Mouse (Mus musculus) CH12.LX (cell line): ENCODE measurements around the gene Lypd9. TPM values are rescaled to one million over a fixed set of nuclear protein-coding genes. Genes with fewer than 3 reads are reported as not detected.

Source experiments
- DNase-seq: peaks from one replicate; pipeline ENCODE4 v3.0.0-alpha.2; 2013; ENCODE audit errors: extremely low read depth
- H3K27ac ChIP-seq: 2 replicates; pipeline ENCODE4 v1.5.1; 2012; ENCODE audit warnings: low read depth, mild to moderate bottlenecking, control low read depth, moderate library complexity; ENCODE audit not compliant: insufficient read depth
- H3K27me3 ChIP-seq: replicated peaks from 2 replicates; pipeline ENCODE3; 2012; ENCODE audit warnings: inconsistent platforms
- H3K36me3 ChIP-seq, 2 experiments: replicated peaks in 1 of 2; 2 replicates each; pipeline versions ENCODE3 to v1.6.1; 2012; ENCODE audit warnings: inconsistent platforms in 1 of 2, low read length in 1 of 2, mild to moderate bottlenecking in 1 of 2, mixed read lengths in 1 of 2, moderate library complexity in 1 of 2; ENCODE audit not compliant: control insufficient read depth in 1 of 2, insufficient read depth in 1 of 2
- H3K4me1 ChIP-seq, 2 experiments: 2 replicates each; pipeline ENCODE4 v1.6.1; 2012; ENCODE audit warnings: inconsistent platforms in 1 of 2, moderate library complexity in 1 of 2; ENCODE audit not compliant: insufficient read depth in 2 of 2, control insufficient read depth in 1 of 2
- H3K4me2 ChIP-seq: 2 replicates; pipeline ENCODE4 v1.6.1; 2012; ENCODE audit warnings: low read depth, mild to moderate bottlenecking, control low read depth; ENCODE audit not compliant: poor library complexity, insufficient read depth, severe bottlenecking
- H3K4me3 ChIP-seq, 3 experiments: fragments of 150-350 bp in 1 of 3; sonication (generic) in 1 of 3; replicated peaks in 1 of 3; 2 replicates each; pipeline versions ENCODE3 to v1.5.1; 2011 to 2012; ENCODE audit warnings: low read depth in 2 of 3, low read length in 2 of 3, mild to moderate bottlenecking in 2 of 3, moderate library complexity in 2 of 3, control low read depth in 1 of 3, improper control_type of control experiment in 1 of 3, inconsistent platforms in 1 of 3, mixed read lengths in 1 of 3; ENCODE audit not compliant: poor library complexity in 1 of 3
- H3K79me2 ChIP-seq: replicated peaks from 2 replicates; pipeline ENCODE4 v1.6.1; 2012; ENCODE audit warnings: mild to moderate bottlenecking, moderate library complexity; ENCODE audit not compliant: control insufficient read depth, poor library complexity, insufficient read depth, severe bottlenecking; ENCODE audit errors: extremely low read depth
- H3K9ac ChIP-seq: 2 replicates; pipeline ENCODE4 v1.6.1; 2012; ENCODE audit warnings: low read depth, mild to moderate bottlenecking, control low read depth, moderate library complexity; ENCODE audit not compliant: insufficient read depth
- H3K9me3 ChIP-seq: replicated peaks from 2 replicates; pipeline ENCODE3; 2012; ENCODE audit warnings: low read length, inconsistent platforms, mixed read lengths
- BHLHE40 ChIP-seq: IDR thresholded peaks from 2 replicates; pipeline ENCODE4 v1.6.1; 2011; ENCODE audit warnings: mild to moderate bottlenecking, low read depth, low read length, improper control_type of control experiment
- CTCF ChIP-seq, 2 experiments: IDR thresholded peaks in 1 of 2; conservative IDR thresholded peaks in 1 of 2; 2 replicates each; pipeline ENCODE4 v1.5.1; 2011 to 2012; ENCODE audit warnings: low read depth in 2 of 2, low read length in 2 of 2, improper control_type of control experiment in 1 of 2, inconsistent platforms in 1 of 2, mild to moderate bottlenecking in 1 of 2, moderate library complexity in 1 of 2
- E2F4 ChIP-seq: IDR thresholded peaks from 2 replicates; pipeline ENCODE4 v1.6.1; 2011; ENCODE audit warnings: low read depth, low read length, improper control_type of control experiment; ENCODE audit not compliant: insufficient replicate concordance
- ELF1 ChIP-seq: IDR thresholded peaks from 2 replicates; pipeline ENCODE4 v1.6.1; 2014; ENCODE audit warnings: low read depth, mild to moderate bottlenecking, inconsistent platforms, low read length, improper control_type of control experiment
- ETS1 ChIP-seq: conservative IDR thresholded peaks from 2 replicates; pipeline ENCODE4 v1.6.1; 2012; ENCODE audit warnings: low read depth, mild to moderate bottlenecking, inconsistent platforms, low read length, improper control_type of control experiment, moderate library complexity
- GABPA ChIP-seq: IDR thresholded peaks from 2 replicates; pipeline ENCODE4 v1.6.1; 2012; ENCODE audit warnings: low read depth, low read length, improper control_type of control experiment, inconsistent platforms; ENCODE audit not compliant: insufficient replicate concordance
- HCFC1 ChIP-seq: IDR thresholded peaks from 2 replicates; pipeline ENCODE4 v1.6.1; 2012; ENCODE audit warnings: low read depth, mild to moderate bottlenecking, inconsistent platforms, low read length, improper control_type of control experiment
- IRF4 ChIP-seq: IDR thresholded peaks from 2 replicates; pipeline ENCODE4 v1.6.1; 2014; ENCODE audit warnings: low read depth, mild to moderate bottlenecking, inconsistent platforms, low read length, improper control_type of control experiment
- JUN ChIP-seq: IDR thresholded peaks from 2 replicates; pipeline ENCODE4 v1.6.1; 2011; ENCODE audit warnings: low read depth, mild to moderate bottlenecking, low read length, improper control_type of control experiment, moderate library complexity; ENCODE audit not compliant: insufficient read depth
- JUND ChIP-seq: conservative IDR thresholded peaks from 2 replicates; pipeline ENCODE4 v1.6.1; 2011; ENCODE audit warnings: low read depth, low read length, improper control_type of control experiment
- MAX ChIP-seq: IDR thresholded peaks from 2 replicates; pipeline ENCODE4 v1.6.1; 2011; ENCODE audit warnings: low read length, improper control_type of control experiment
- MAZ ChIP-seq: IDR thresholded peaks from 2 replicates; pipeline ENCODE4 v1.6.1; 2012; ENCODE audit warnings: low read depth, mild to moderate bottlenecking, inconsistent platforms, low read length, improper control_type of control experiment, moderate library complexity
- MEF2A ChIP-seq: IDR thresholded peaks from 2 replicates; pipeline ENCODE4 v1.6.1; 2014; ENCODE audit warnings: low read depth, mild to moderate bottlenecking, inconsistent platforms, low read length, improper control_type of control experiment, borderline replicate concordance
- NELFE ChIP-seq: IDR thresholded peaks from 2 replicates; pipeline ENCODE4 v1.6.1; 2011; ENCODE audit warnings: low read depth, low read length, improper control_type of control experiment
- PAX5 ChIP-seq: IDR thresholded peaks from 2 replicates; pipeline ENCODE4 v1.6.1; 2012; ENCODE audit warnings: low read length, inconsistent platforms, mixed read lengths
- POLR2A ChIP-seq: IDR thresholded peaks from 2 replicates; pipeline ENCODE4 v1.6.1; 2011; ENCODE audit warnings: low read depth, mild to moderate bottlenecking, improper control_type of control experiment, low read length
- RCOR1 ChIP-seq: conservative IDR thresholded peaks from 2 replicates; pipeline ENCODE4 v1.6.1; 2012; ENCODE audit warnings: low read depth, mild to moderate bottlenecking, inconsistent platforms, low read length, improper control_type of control experiment
- SMC3 ChIP-seq: IDR thresholded peaks from 2 replicates; pipeline ENCODE4 v1.6.1; 2011; ENCODE audit warnings: low read depth, low read length, improper control_type of control experiment
- TBP ChIP-seq: conservative IDR thresholded peaks from 2 replicates; pipeline ENCODE4 v1.6.1; 2011; ENCODE audit warnings: low read depth, low read length, improper control_type of control experiment
- TCF12 ChIP-seq: IDR thresholded peaks from 2 replicates; pipeline ENCODE4 v1.6.1; 2014; ENCODE audit warnings: low read depth, mild to moderate bottlenecking, inconsistent platforms, low read length, improper control_type of control experiment
- UBTF ChIP-seq: IDR thresholded peaks from 2 replicates; pipeline ENCODE4 v1.6.1; 2012; ENCODE audit warnings: low read depth, mild to moderate bottlenecking, inconsistent platforms, low read length, improper control_type of control experiment, moderate library complexity
- USF1 ChIP-seq: IDR thresholded peaks from 2 replicates; pipeline ENCODE4 v1.6.1; 2014; ENCODE audit warnings: low read depth, mild to moderate bottlenecking, inconsistent platforms, low read length, improper control_type of control experiment
- USF2 ChIP-seq: conservative IDR thresholded peaks from 2 replicates; pipeline ENCODE4 v1.6.1; 2011; ENCODE audit warnings: low read depth, low read length, improper control_type of control experiment
- ZC3H11A ChIP-seq: IDR thresholded peaks from 2 replicates; pipeline ENCODE4 v1.6.1; 2012; ENCODE audit warnings: low read depth, mild to moderate bottlenecking, inconsistent platforms, low read length, improper control_type of control experiment
- dilution Hi-C: fragments of 300-500 bp; cut with MboI; formaldehyde crosslinking; loops from 2 replicates; pipeline ENCODE4 v1.14.3; 2020; ENCODE audit warnings: low sequenced_read_pairs; ENCODE audit not compliant: extremely low pct_unique_long_range_greater_than_20kb, extremely low pct_ligation_motif_present
- in situ Hi-C: fragments of 300-500 bp; cut with MboI; formaldehyde crosslinking; loops from 3 replicates; pipeline ENCODE4 v1.14.3; 2019; ENCODE audit warnings: low sequenced_read_pairs, low pct_ligation_motif_present, low pct_unique_long_range_greater_than_20kb, mixed read lengths
- polyA plus RNA-seq: library from polyadenylated mRNA; unstranded; fragments of >175 nt; gene quantifications from 2 replicates; pipeline ENCODE4 v1.2.1, GENCODE M21; 2012; ENCODE audit warnings: low read depth; ENCODE audit not compliant: insufficient read length
- total RNA-seq, 2 experiments: library from RNA; depleted of rRNA; stranded (reverse); fragments of 300-350 nt in 1 of 2; fragments of >200 nt in 1 of 2; gene quantifications; 2 replicates each; pipeline ENCODE4 v1.2.3; 2012 to 2014

The Lypd9 gene
- total and polyA plus RNA-seq, 3 experiments: not detected

DNA sequence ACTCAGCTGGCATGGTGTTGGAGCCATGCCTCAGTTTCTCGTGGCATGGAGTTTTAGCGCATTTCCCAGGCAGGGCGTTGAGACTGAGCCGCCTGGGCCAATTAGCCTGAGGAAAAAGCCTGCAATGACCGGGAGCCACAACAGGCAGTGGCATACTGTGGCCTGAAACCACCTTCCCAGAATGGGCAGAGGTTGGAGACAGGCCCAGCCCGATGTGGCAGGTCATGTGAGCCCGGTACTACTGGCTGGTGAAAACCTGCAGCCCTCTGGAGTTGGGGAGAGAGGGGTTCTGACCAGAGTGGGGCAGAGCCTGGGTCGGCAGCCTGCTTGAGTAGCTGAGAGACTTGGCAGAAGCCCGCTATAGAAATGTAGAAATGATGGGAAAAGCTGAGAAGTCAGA lies 46.0 kb upstream of the Lypd9 start:
- no peak for TF ChIP-seq ETS1
- no peaks in the 10 kb centered on the region for H3K4me1 ChIP-seq
- peaks cover 3% of the 10 kb centered on the region for H3K9me3 ChIP-seq
- H3K9ac ChIP-seq: no peak overlapping the region
- in situ Hi-C loops: no loop called here
- DNase-seq: no peak
- H3K79me2 ChIP-seq: no peaks in the 10 kb centered on the region
- peaks cover 58% of the 10 kb centered on the region for H3K27me3 ChIP-seq
- dilution Hi-C loops: no loop called here
- H3K27ac ChIP-seq: no peak overlapping the region
- no peak overlapping the region for H3K4me3 ChIP-seq
- H3K36me3 ChIP-seq: no peaks in the 10 kb centered on the region
- no peak overlapping the region for H3K4me2 ChIP-seq

DNA sequence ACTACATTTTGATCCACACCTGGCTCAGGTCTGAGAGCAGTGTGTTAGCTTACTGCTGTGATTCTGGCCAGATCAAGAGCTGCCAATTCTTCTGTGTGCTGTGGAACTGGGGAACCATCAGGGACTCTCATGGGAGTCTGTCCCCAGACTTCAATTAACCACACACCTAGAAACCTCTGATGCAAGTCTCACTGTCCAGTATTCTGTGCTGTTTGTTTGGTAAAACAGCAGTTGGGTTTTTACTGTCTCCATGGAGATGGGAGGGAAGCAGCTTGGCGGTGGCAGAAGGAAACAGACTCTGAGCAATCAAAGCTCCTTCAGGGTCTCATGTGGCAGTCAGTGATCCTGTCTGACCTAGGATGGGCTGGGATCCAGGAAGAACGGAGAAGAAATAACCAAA lies 39.7 kb upstream of the Lypd9 start, which contains the start of gene Olfr332:
TSS of gene Olfr332 (minus strand) at position 101 of the 400 bp plus-strand sequence.
- peaks cover 73% of the 10 kb centered on the region for H3K27me3 ChIP-seq
- H3K4me2 ChIP-seq: no peak within 1 kb of the TSS
- no peaks in the 10 kb centered on the region for H3K4me1 ChIP-seq
- in situ Hi-C loops (no loop called here), dilution Hi-C loops (no loop called here)
- peaks cover 13% of the 10 kb centered on the region for H3K9me3 ChIP-seq
- H3K36me3 ChIP-seq: no peaks in the 10 kb centered on the region
- H3K4me3 ChIP-seq: no peak within 1 kb of the TSS
- TF ChIP-seq GABPA (no peak), BHLHE40 (no peak), RCOR1 (no peak), IRF4 (no peak), MAZ (no peak), JUND (no peak), MEF2A (no peak), TBP (no peak), ETS1 (no peak), ELF1 (no peak), POLR2A (no peak), ZC3H11A (no peak), CTCF (conservative IDR thresholded peaks at IDR 0.05 in 1 of 2, IDR thresholded peaks at IDR 0.05 in 1 of 2; ENCODE audit: low read depth in 2 of 2, low read length in 2 of 2) (no peak), PAX5 (no peak), TCF12 (no peak), E2F4 (no peak)
- H3K27ac ChIP-seq: no peak within 1 kb of the TSS
- no peaks in the 10 kb centered on the region for H3K79me2 ChIP-seq
- DNase-seq: no peak
- no peak within 1 kb of the TSS for H3K9ac ChIP-seq

GRCm38 (mm10) chr11:58462170-58462569 lies 9.4 kb upstream of the Lypd9 start, which contains the start of gene Olfr30:
TSS of gene Olfr30 (minus strand) at chr11:58462270.
- Histone ChIP-seq H3K4me1 (no peaks in the 10 kb centered on the region), H3K9ac (no peak within 1 kb of the TSS), H3K4me2 (no peak within 1 kb of the TSS), H3K36me3 (no peaks in the 10 kb centered on the region), H3K4me3 (no peak within 1 kb of the TSS), H3K27me3 (peaks cover 84% of the 10 kb centered on the region), H3K79me2 (no peaks in the 10 kb centered on the region), H3K27ac (no peak within 1 kb of the TSS), H3K9me3 (no peaks in the 10 kb centered on the region)
- in situ Hi-C loops: no loop called here
- dilution Hi-C loops: no loop called here
- no peak for DNase-seq
- no peak for TF ChIP-seq RCOR1
- TF ChIP-seq USF2: no peak
- TF ChIP-seq ETS1: no peak
- TF ChIP-seq E2F4: no peak
- TF ChIP-seq NELFE: no peak
- TF ChIP-seq MEF2A: no peak
- TF ChIP-seq JUN: no peak
- TF ChIP-seq MAX: no peak
- no peak for TF ChIP-seq UBTF
- no peak for TF ChIP-seq SMC3
- no peak for TF ChIP-seq HCFC1
- TF ChIP-seq TBP: no peak
- no peak for TF ChIP-seq CTCF (conservative IDR thresholded peaks at IDR 0.05 in 1 of 2, IDR thresholded peaks at IDR 0.05 in 1 of 2; ENCODE audit: low read depth in 2 of 2, low read length in 2 of 2)
- no peak for TF ChIP-seq USF1
- TF ChIP-seq POLR2A: no peak
- TF ChIP-seq ZC3H11A: no peak
